Mouse (Mus musculus) 3134 (cell line): ENCODE measurements around the gene Vmn1r44.
"Not testable (repeated sequence)": the region's sequence is repeated elsewhere in the genome, so short reads cannot be mapped to it uniquely, and the experiment has no call there.

ENCODE experiments used
- DNase-seq: peaks from one replicate; pipeline ENCODE4 v3.0.0-alpha.2; 2011; ENCODE audit warnings: low spot score; ENCODE audit not compliant: insufficient read length; ENCODE audit errors: extremely low read depth

The Vmn1r44 gene

DNA sequence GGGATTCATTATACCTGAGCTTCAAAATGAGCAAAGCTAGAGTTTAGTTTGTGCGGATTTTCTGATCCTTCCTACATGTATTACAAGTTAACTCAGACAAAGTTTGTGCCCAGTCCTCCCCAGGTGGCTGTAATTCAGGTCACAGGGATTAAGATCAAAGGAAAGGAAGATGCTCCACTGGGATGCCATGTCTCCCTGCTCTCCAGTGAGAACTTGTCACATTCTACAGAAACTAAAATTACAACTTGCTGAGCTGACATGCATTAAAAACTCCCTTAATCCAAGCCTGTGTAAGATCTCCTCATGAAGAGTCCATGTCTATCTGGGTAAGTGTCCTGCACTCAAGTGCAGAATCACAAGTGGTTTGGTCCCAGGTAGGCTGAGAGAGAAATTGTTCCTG lies at the start of gene Vmn1r44:
Vmn1r44 (plus strand) TSS at position 301 of the 400 bp plus-strand sequence.
- DNase-seq = no peak

- DNase-seq = no peak
These were observed 25.9 kb upstream of the Vmn1r44 start for GRCm38 (mm10) chr6:89857552-89857951.

- DNase-seq = no peak
These were observed 23.6 kb upstream of the Vmn1r44 start for GRCm38 (mm10) chr6:89859839-89860238.

- no peak for DNase-seq
These were observed 19.7 kb upstream of the Vmn1r44 start for GRCm38 (mm10) chr6:89863792-89864191.

- DNase-seq = peak; percentile 42
These were observed 16.2 kb upstream of the Vmn1r44 start for GRCm38 (mm10) chr6:89867276-89867675.

- DNase-seq = no peak
These were observed 15.5 kb upstream of the Vmn1r44 start for GRCm38 (mm10) chr6:89867976-89868375.

DNA sequence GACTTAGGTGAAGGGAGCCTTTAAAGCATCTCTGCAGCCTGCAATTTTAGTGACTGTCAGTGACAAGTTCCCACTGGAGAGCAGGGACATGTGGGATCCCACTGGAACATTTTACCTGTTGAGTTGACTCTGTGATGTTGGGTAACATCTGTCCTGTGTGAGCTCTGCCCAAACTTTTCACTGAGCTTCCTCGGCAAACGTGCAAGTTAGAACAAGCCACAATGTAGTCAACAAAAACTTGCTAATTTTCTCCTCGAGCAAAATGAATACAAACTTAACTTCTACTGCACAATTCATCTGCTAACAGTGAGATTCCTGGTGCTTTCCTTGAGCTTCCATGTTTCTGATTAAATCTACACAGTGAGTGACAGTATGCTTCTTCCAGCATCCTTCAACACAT lies 7.1 kb upstream of the Vmn1r44 start, which contains the start of the genes Vmn1r42 and Vmn1r43:
Vmn1r42 (minus strand) TSS at position 101 of the 400 bp plus-strand sequence.
Vmn1r43 (minus strand) TSS at position 101 of the 400 bp plus-strand sequence.
- not testable (repeated sequence) for DNase-seq

DNA sequence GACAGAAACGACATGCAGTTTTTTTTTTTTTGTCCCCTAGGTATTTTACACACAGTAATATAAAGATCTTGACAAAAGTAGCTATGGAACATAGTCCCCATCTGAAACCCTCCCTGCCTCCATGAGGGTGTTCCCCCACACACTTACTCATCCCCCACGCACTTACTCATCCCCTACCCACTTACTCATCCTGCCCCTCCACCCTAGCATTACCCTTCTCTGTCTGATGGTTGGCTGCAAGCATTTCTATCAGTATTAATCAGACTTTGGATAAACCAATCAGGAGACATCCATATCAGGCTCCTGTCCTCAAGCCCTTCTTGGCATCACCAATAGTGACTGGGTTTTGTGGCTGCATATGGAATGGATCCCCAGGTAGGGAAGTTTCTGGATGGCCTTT lies 6.5 kb upstream of the Vmn1r44 start:
- no peak for DNase-seq

GRCm38 (mm10) chr6:89880867-89881266 lies 2.6 kb upstream of the Vmn1r44 start:
- DNase-seq = peak; percentile 62

GRCm38 (mm10) chr6:89883812-89884211 lies 352 bp downstream of the Vmn1r44 start:
- no peak for DNase-seq

- DNase-seq = not testable (repeated sequence)
These were observed 57.0 kb downstream of the Vmn1r44 start, which contains the start of gene Vmn1r45 for GRCm38 (mm10) chr6:89940498-89940897. Gene Vmn1r45, minus strand, starts transcription at chr6:89940598.

GRCm38 (mm10) chr6:89940926-89941325 lies 57.5 kb downstream of the Vmn1r44 start:
- DNase-seq = no peak
